Mouse (Mus musculus) stomach, embryonic 15.5 days (tissue): ENCODE measurements around the gene Rnf7. TPM values are rescaled to one million over a fixed set of nuclear protein-coding genes. Genes with fewer than 3 reads are reported as not detected.

Experiments
- ATAC-seq: fragments of 200-750 bp; cut with Nextera tagmentation; 2 replicates; pipeline ENCODE4 v1.8.0; 2017; ENCODE audit warnings: low read depth, moderate number of reproducible peaks, moderate TSS enrichment; ENCODE audit not compliant: insufficient read depth, low FRiP score
- H3K27ac ChIP-seq: fragments of 300-500 bp; sonication (generic); 2 replicates; pipeline ENCODE4 v1.5.1; 2015; ENCODE audit warnings: mild to moderate bottlenecking, inconsistent platforms
- H3K27me3 ChIP-seq: fragments of 300-500 bp; sonication (generic); replicated peaks from 2 replicates; pipeline ENCODE4 v1.6.1; 2015; ENCODE audit warnings: inconsistent platforms
- H3K36me3 ChIP-seq: fragments of 300-500 bp; sonication (generic); 2 replicates; pipeline ENCODE4 v1.6.1; 2015; ENCODE audit warnings: inconsistent platforms
- H3K4me1 ChIP-seq: fragments of 300-500 bp; sonication (generic); 2 replicates; pipeline ENCODE4 v1.6.1; 2015; ENCODE audit warnings: inconsistent platforms
- H3K4me2 ChIP-seq: fragments of 300-500 bp; sonication (generic); 2 replicates; pipeline ENCODE4 v1.6.1; 2015; ENCODE audit warnings: mild to moderate bottlenecking, inconsistent platforms
- H3K4me3 ChIP-seq: fragments of 300-500 bp; sonication (generic); replicated peaks from 2 replicates; pipeline ENCODE4 v1.5.1; 2015; ENCODE audit warnings: inconsistent platforms
- H3K9ac ChIP-seq: fragments of 300-500 bp; sonication (generic); 2 replicates; pipeline ENCODE4 v1.6.1; 2015; ENCODE audit warnings: inconsistent platforms
- H3K9me3 ChIP-seq: fragments of 300-500 bp; sonication (generic); 2 replicates; pipeline ENCODE4 v1.6.1; 2016; ENCODE audit warnings: inconsistent platforms
- WGBS: fragments of 180-500 bp; shearing (Covaris S2); methylation state at CpG from one replicate; pipeline ENCODE4 v1.1.7; 2015; 5-methylcytosine and 5-hydroxymethylcytosine counted together
- polyA plus RNA-seq: library from polyadenylated mRNA; unstranded; fragments of >200 nt; fragmentation: Nextera tagmentation; extraction: Ambion mirVana; gene quantifications from 2 replicates; pipeline ENCODE4 v1.2.1, GENCODE M21; 2015

The Rnf7 gene
- polyA plus RNA-seq, 1 experiment from 2014 or later = 201 TPM

- peak overlapping the region; percentile 47 for H3K4me3 ChIP-seq
- H3K27me3 ChIP-seq = no peaks in the 10 kb centered on the region
- 1% methylated on average over 25 of the region's 25 CpGs for WGBS
- H3K36me3 ChIP-seq = no peaks in the 10 kb centered on the region
- H3K9me3 ChIP-seq = no peaks in the 10 kb centered on the region
- peaks cover 21% of the 10 kb centered on the region for H3K4me1 ChIP-seq
- ATAC-seq = peak; percentile 63
- H3K4me2 ChIP-seq = peak overlapping the region; percentile 91
- peak overlapping the region; percentile 81 for H3K27ac ChIP-seq
- H3K9ac ChIP-seq = peak overlapping the region; percentile 29; the same call in 1 of the 2 replicates
Measured at GRCm38 (mm10) chr9:96437805-96438333, 40.6 kb downstream of the Rnf7 start.

GRCm38 (mm10) chr9:96436901-96437804 lies 41.3 kb downstream of the Rnf7 start:
- ATAC-seq = 0 out of 2 replicates have a peak, but pooled peaks have one; percentile 4
- Histone ChIP-seq H3K4me3 (peak overlapping the region; percentile 47), H3K36me3 (no peaks in the 10 kb centered on the region), H3K27ac (peak overlapping the region; percentile 81), H3K27me3 (no peaks in the 10 kb centered on the region), H3K4me2 (peak overlapping the region; percentile 91), H3K9me3 (no peaks in the 10 kb centered on the region), H3K4me1 (peaks cover 21% of the 10 kb centered on the region), H3K9ac (0 out of 2 replicates have a peak overlapping the region, but pooled peaks have one; percentile 29)
- WGBS = 17% methylated on average over 28 of the region's 28 CpGs

- no peak overlapping the region for H3K4me2 ChIP-seq
- 77% methylated on average over 3 of the region's 3 CpGs for WGBS
- no peak for ATAC-seq
- H3K27me3 ChIP-seq = no peaks in the 10 kb centered on the region
- H3K36me3 ChIP-seq = no peaks in the 10 kb centered on the region
- H3K9ac ChIP-seq = no peak overlapping the region
- H3K9me3 ChIP-seq = no peaks in the 10 kb centered on the region
- H3K4me1 ChIP-seq = peaks cover 9% of the 10 kb centered on the region
- H3K27ac ChIP-seq = no peak overlapping the region
- H3K4me3 ChIP-seq = no peak overlapping the region
Measured at GRCm38 (mm10) chr9:96432575-96432974, 45.9 kb downstream of the Rnf7 start.

- no peak for ATAC-seq
- H3K27ac ChIP-seq = 0 out of 2 replicates have a peak overlapping the region, but pooled peaks have one; percentile 0
- WGBS = 47% methylated on average over 3 of the region's 3 CpGs
- H3K9ac ChIP-seq = no peak overlapping the region
- H3K4me2 ChIP-seq = no peak overlapping the region
- H3K36me3 ChIP-seq = no peaks in the 10 kb centered on the region
- no peaks in the 10 kb centered on the region for H3K9me3 ChIP-seq
- H3K4me3 ChIP-seq = no peak overlapping the region
- no peaks in the 10 kb centered on the region for H3K27me3 ChIP-seq
- no peaks in the 10 kb centered on the region for H3K4me1 ChIP-seq
Measured at GRCm38 (mm10) chr9:96431081-96431480, 47.4 kb downstream of the Rnf7 start.

- H3K27me3 ChIP-seq = no peaks in the 10 kb centered on the region
- no peaks in the 10 kb centered on the region for H3K36me3 ChIP-seq
- H3K4me3 ChIP-seq = no peak overlapping the region
- H3K27ac ChIP-seq = peak overlapping the region; percentile 42
- no peaks in the 10 kb centered on the region for H3K9me3 ChIP-seq
- peak; percentile 62; the same call in 1 of the 2 replicates for ATAC-seq
- no peak overlapping the region for H3K4me2 ChIP-seq
- WGBS = 43% methylated on average over 17 of the region's 17 CpGs
- no peaks in the 10 kb centered on the region for H3K4me1 ChIP-seq
- H3K9ac ChIP-seq = no peak overlapping the region
Measured at GRCm38 (mm10) chr9:96428336-96429046, 50.0 kb downstream of the Rnf7 start.

GRCm38 (mm10) chr9:96424027-96424426 lies 54.4 kb downstream of the Rnf7 start:
- no peaks in the 10 kb centered on the region for H3K9me3 ChIP-seq
- no peak for ATAC-seq
- H3K27ac ChIP-seq = no peak overlapping the region
- H3K9ac ChIP-seq = no peak overlapping the region
- no peak overlapping the region for H3K4me3 ChIP-seq
- H3K4me2 ChIP-seq = no peak overlapping the region
- H3K27me3 ChIP-seq = no peaks in the 10 kb centered on the region
- 39% methylated on average over 8 of the region's 8 CpGs for WGBS
- no peaks in the 10 kb centered on the region for H3K36me3 ChIP-seq
- no peaks in the 10 kb centered on the region for H3K4me1 ChIP-seq

Other genes with a start within 250 kb of the Rnf7 start
- 164 and 165 TPM in 2 replicates for gene Atp1b3, start 114.2 kb downstream of the Rnf7 start, polyA plus RNA-seq
- 0.06 TPM in 1 of 2 replicates, not detected in the other for gene Gm28729, start 46.6 kb upstream of the Rnf7 start, polyA plus RNA-seq
- 17.4 and 18.3 TPM in 2 replicates for gene Rasa2, start 152.9 kb upstream of the Rnf7 start, polyA plus RNA-seq